Mouse (Mus musculus) heart, postnatal 25 days (tissue): ENCODE measurements around the gene Olfr1216. TPM values are rescaled to one million over a fixed set of nuclear protein-coding genes. Genes with fewer than 3 reads are reported as not detected.
"Not testable (repeated sequence)": the region's sequence is repeated elsewhere in the genome, so short reads cannot be mapped to it uniquely, and the experiment has no call there.

Source experiments
- DNase-seq: peaks from one replicate; pipeline ENCODE4 v3.0.0; 2022; ENCODE audit warnings: low spot score
- intact Hi-C: fragments of 180-260 bp; cut with DNase I; formaldehyde crosslinking; loops from one replicate; pipeline ENCODE4 v1.15.1; 2025
- total RNA-seq, 2 experiments: library from RNA; stranded (reverse); gene quantifications; 2 replicates each; pipeline ENCODE4 v1.2.3; 2021

Olfr1216 gene
- total RNA-seq = not detected

GRCm38 (mm10) chr2:89018240-89018639, at the start of gene Olfr1216:
Olfr1216 (minus strand) TSS chr2:89018340.
- intact Hi-C loops = no loop called here
- DNase-seq = no peak

DNA sequence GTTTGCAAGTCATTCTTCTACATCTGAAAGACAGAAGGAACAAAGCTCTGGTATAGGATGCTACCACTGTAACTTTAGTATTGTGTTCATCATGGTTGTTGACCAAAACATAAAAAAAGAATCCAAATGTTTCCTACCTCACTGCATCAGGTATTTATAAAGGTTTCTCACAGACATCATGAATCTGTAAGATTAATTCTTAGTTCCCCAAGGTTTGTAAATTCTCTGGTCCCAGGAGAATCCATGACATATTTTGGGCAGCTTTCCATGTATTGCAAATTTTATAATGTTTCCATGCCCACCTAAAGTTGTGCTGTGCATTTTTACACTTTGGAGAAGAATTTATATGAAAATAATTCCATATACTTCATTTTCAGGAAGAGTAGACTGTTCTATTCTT, 42.9 kb upstream of the Olfr1216 start, which contains the start of gene Olfr1218:
TSS of gene Olfr1218 (minus strand) at position 101 of the 400 bp plus-strand sequence.
- intact Hi-C loops = no loop called here
- DNase-seq = no peak

DNA sequence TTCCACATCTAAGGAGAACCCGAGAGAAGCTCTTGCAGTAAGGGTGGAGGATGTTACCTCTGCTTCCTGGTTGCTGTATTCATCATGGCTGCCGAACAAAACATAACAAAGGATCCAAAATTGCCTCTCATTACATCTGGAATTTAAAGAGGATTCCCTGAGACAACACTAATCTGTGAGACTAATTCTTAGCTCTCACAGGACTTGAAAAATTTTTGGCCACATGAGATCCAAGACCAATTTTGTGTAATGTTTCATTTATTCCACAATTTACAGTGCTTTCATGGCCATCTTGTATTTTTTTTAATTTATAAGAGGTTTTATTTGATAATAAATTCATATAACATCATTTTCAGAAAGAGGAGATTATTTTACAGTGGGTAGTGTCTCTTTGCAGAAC, 13.8 kb upstream of the Olfr1216 start, which contains the start of gene Olfr1217:
TSS of gene Olfr1217 (minus strand) at position 101 of the 400 bp plus-strand sequence.
- intact Hi-C loops = no loop called here
- DNase-seq = no peak

DNA sequence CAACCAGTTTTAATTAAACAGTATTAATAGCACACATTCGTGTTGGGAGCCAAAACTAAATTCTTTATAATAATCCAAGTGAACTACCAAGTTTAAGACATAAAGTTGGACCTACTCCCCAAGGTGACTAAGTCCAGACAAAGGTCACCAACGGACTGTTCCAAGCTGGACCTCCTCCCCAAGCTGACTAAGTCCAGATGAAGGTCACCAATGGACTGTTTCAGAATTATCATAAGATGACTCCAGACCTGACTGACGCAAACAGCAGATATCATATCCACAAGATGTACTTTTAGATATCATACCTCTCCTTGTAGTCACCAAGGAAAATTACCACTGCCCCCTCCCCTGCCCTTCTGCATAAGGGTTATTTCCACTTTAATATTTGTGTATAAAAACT, 3.3 kb upstream of the Olfr1216 start:
- DNase-seq, intact Hi-C loops: not testable (repeated sequence)

DNA sequence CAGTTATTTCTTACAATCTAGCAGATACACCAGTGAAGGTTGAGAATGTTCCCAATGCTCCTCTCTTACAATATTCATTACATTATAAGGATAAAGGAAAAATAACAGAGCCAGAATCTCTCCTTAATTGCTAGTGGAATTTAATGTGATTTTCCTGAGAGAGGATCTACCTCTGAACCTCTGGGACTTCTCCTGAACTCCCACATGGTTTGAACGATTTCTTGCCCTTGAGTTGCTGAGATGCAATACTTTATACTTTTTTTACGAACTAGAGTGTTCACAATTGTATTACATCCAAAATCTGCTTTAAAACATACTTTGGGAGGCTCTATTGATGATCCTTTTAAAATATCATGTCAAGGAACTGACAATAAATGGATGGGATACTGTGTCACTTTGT, 11.3 kb downstream of the Olfr1216 start, which contains the start of gene Olfr1215:
TSS of gene Olfr1215 (minus strand) at position 101 of the 400 bp plus-strand sequence.
- DNase-seq = no peak
- intact Hi-C loops = no loop called here

DNA sequence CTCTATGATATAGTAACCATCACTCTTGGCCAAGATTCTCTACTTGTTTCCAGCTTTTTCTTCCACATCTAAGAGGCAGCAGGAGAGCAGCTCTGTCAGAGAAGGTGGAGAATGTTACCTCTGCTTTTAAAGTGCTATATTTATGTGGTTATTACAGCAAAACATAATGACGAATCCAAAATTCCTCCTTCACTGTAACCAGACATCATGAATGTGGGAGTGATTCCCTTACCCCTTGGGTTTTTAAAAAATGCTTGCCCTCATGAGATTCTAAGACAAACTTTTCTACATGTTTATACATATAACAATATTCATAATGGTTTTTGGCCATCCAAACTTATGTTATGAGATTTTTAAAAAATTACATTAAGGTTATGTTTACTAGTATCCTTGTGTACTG, 25.6 kb downstream of the Olfr1216 start, which contains the start of gene Olfr1214:
TSS of gene Olfr1214 (minus strand) at position 101 of the 400 bp plus-strand sequence.
- no peak for DNase-seq
- intact Hi-C loops = no loop called here

DNA sequence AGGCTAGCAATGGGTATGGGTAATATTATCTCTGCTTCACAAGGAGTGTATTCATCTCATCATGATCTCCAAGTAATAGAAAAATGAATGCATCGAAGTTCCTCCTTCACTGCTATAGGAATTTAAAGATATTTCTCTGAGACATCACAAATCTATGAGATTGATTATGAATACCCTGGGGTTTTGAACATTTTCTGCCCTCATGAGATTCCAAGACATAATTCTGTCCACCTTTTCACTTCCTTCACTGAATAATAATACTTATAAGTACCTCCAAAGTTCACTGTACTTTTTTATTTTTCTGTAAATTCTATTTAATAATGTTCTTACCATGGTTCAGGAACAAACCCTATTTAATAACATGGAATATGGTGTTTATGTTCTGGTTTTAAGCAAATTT, 38.0 kb downstream of the Olfr1216 start, which contains the start of gene Gm13762:
TSS of gene Gm13762 (minus strand) at position 101 of the 400 bp plus-strand sequence.
- no peak for DNase-seq
- intact Hi-C loops = no loop called here

Other genes starting within 250 kb of the Olfr1216 start
- gene Olfr1200, start 247.9 kb downstream of the Olfr1216 start, total RNA-seq = not detected
- gene Olfr1201, start 225.3 kb downstream of the Olfr1216 start, total RNA-seq = not detected
- not detected for gene Olfr1202, start 203.8 kb downstream of the Olfr1216 start, total RNA-seq
- not detected for gene Olfr1205, start 188.6 kb downstream of the Olfr1216 start, total RNA-seq
- not detected for gene Olfr1204, start 169.0 kb downstream of the Olfr1216 start, total RNA-seq
- gene Olfr1206, start 155.1 kb downstream of the Olfr1216 start, total RNA-seq = not detected
- not detected for gene Olfr1208, start 116.0 kb downstream of the Olfr1216 start, total RNA-seq
- gene Olfr1209, start 103.2 kb downstream of the Olfr1216 start, total RNA-seq = not detected
- not detected for gene Olfr1211, start 80.2 kb downstream of the Olfr1216 start, total RNA-seq
- not detected for gene Olfr1212, start 64.4 kb downstream of the Olfr1216 start, total RNA-seq
- gene Gm13762, start 38.1 kb downstream of the Olfr1216 start, total RNA-seq = not detected
- gene Olfr1214, start 25.7 kb downstream of the Olfr1216 start, total RNA-seq = not detected
- not detected for gene Olfr1215, start 11.4 kb downstream of the Olfr1216 start, total RNA-seq
- gene Olfr1217, start 13.7 kb upstream of the Olfr1216 start, total RNA-seq = not detected
- gene Olfr1218, start 42.8 kb upstream of the Olfr1216 start, total RNA-seq = not detected
- not detected for gene Olfr1219, start 65.2 kb upstream of the Olfr1216 start, total RNA-seq
- not detected for gene Olfr1220, start 88.5 kb upstream of the Olfr1216 start, total RNA-seq
- gene Olfr1221, start 98.9 kb upstream of the Olfr1216 start, total RNA-seq = not detected
- not detected for gene Olfr1222, start 114.7 kb upstream of the Olfr1216 start, total RNA-seq
- not detected for gene Olfr1223, start 133.2 kb upstream of the Olfr1216 start, total RNA-seq
- gene Olfr1224-ps1, start 145.8 kb upstream of the Olfr1216 start, total RNA-seq = not detected
- gene Olfr1225, start 156.3 kb upstream of the Olfr1216 start, total RNA-seq = not detected
- gene Olfr1226, start 181.7 kb upstream of the Olfr1216 start, total RNA-seq = not detected
- gene Olfr1228, start 235.7 kb upstream of the Olfr1216 start, total RNA-seq = not detected